Mouse (Mus musculus): ENCODE measurements around the gene Sh3rf1. TPM values are rescaled to one million over a fixed set of nuclear protein-coding genes. Genes with fewer than 3 reads are reported as not detected.
A peak's percentile ranks its signal among the peaks of the same experiment; 100 is the strongest.

Gene Sh3rf1
- polyA plus RNA-seq, 1 experiment from 2014 or later = 11.4 TPM

GRCm38 (mm10) chr8:61374059-61374755 lies 150.5 kb downstream of the Sh3rf1 start:
- WGBS = 87% methylated on average over 16 of the region's 16 CpGs
- Histone ChIP-seq H3K36me3 (peaks cover 21% of the 10 kb centered on the region; the same call in 1 of the 2 replicates), H3K27me3 (no peaks in the 10 kb centered on the region), H3K4me3 (no peak overlapping the region), H3K9ac (no peak overlapping the region), H3K27ac (no peak overlapping the region), H3K4me1 (no peaks in the 10 kb centered on the region), H3K9me3 (no peaks in the 10 kb centered on the region), H3K4me2 (no peak overlapping the region)
- no peak for ATAC-seq (ENCODE audit: insufficient number of reproducible peaks, low FRiP score, low TSS enrichment, low read depth)

- Histone ChIP-seq H3K9me3 (no peaks in the 10 kb centered on the region), H3K4me1 (no peaks in the 10 kb centered on the region), H3K4me3 (no peak overlapping the region), H3K27ac (no peak overlapping the region), H3K27me3 (no peaks in the 10 kb centered on the region), H3K36me3 (peaks cover 21% of the 10 kb centered on the region; the same call in 1 of the 2 replicates), H3K4me2 (no peak overlapping the region), H3K9ac (no peak overlapping the region)
- ATAC-seq (ENCODE audit: insufficient number of reproducible peaks, low FRiP score, low TSS enrichment, low read depth) = no peak
- WGBS = 59% methylated on average over 7 of the region's 7 CpGs
Observed at GRCm38 (mm10) chr8:61375205-61375604, 151.5 kb downstream of the Sh3rf1 start.

- Histone ChIP-seq H3K4me3 (no peak overlapping the region), H3K27me3 (no peaks in the 10 kb centered on the region), H3K27ac (no peak overlapping the region), H3K36me3 (peaks cover 15% of the 10 kb centered on the region; the same call in 1 of the 2 replicates), H3K9me3 (no peaks in the 10 kb centered on the region), H3K4me2 (no peak overlapping the region), H3K9ac (no peak overlapping the region), H3K4me1 (no peaks in the 10 kb centered on the region)
- WGBS = 72% methylated on average over 11 of the region's 11 CpGs
- ATAC-seq (ENCODE audit: insufficient number of reproducible peaks, low FRiP score, low TSS enrichment, low read depth) = no peak
Observed at GRCm38 (mm10) chr8:61378847-61379698, 155.4 kb downstream of the Sh3rf1 start.

DNA sequence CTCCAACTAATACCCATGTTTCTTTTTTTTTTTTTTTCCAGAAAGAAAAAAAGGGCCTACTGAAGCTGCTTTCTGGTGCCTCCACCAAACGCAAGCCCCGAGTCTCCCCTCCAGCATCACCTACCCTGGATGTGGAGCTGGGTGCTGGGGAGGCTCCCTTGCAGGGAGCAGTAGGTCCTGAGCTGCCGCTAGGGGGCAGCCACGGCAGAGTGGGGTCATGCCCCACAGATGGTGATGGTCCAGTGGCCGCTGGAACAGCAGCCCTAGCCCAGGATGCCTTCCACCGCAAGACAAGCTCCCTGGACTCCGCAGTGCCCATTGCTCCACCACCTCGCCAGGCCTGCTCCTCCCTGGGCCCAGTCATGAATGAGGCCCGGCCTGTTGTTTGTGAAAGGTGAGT lies 160.9 kb downstream of the Sh3rf1 start:
- H3K27ac ChIP-seq = no peak overlapping the region

GRCm38 (mm10) chr8:61385502-61386191 lies 162.0 kb downstream of the Sh3rf1 start:
- Histone ChIP-seq H3K27ac (0 out of 2 replicates have a peak overlapping the region, but pooled peaks have one; percentile 17), H3K4me3 (no peak overlapping the region)
- 77% methylated on average over 11 of the region's 11 CpGs for WGBS

More for the DNA sequence above, 160.9 kb downstream of the Sh3rf1 start:
- H3K4me2 ChIP-seq = no peak overlapping the region
- peaks cover 22% of the 10 kb centered on the region; the same call in 1 of the 2 replicates for H3K36me3 ChIP-seq
- H3K4me1 ChIP-seq = peaks cover 20% of the 10 kb centered on the region
- H3K9me3 ChIP-seq = no peaks in the 10 kb centered on the region
- no peak overlapping the region for H3K4me3 ChIP-seq
- ATAC-seq (ENCODE audit: insufficient number of reproducible peaks, low FRiP score, low TSS enrichment, low read depth) = no peak
- no peaks in the 10 kb centered on the region for H3K27me3 ChIP-seq
- H3K9ac ChIP-seq = no peak overlapping the region
- WGBS = 81% methylated on average over 9 of the region's 9 CpGs

DNA sequence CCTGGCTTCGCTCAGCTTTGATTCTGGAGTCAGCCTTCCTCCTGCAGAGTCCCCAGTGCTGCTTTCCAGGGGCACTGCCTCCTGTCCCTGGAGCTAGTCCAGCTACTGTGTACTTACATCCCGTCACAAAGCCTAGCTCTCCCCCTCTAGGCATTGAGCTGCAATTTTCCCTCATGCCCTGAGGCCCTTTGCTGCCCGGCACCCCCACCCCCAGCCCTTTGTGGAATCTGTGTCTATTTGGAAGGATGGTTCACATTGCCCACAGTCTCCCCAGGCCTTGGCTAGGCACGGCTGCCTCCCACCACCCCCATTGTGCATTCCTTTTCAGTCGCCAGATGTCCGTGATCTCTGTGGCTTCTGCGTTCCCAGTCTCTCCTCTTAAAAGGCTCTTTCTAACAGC lies 163.0 kb downstream of the Sh3rf1 start:
- 22% methylated on average over 7 of the region's 7 CpGs for WGBS
- H3K36me3 ChIP-seq = peaks cover 19% of the 10 kb centered on the region; the same call in 1 of the 2 replicates
- peak overlapping the region; percentile 34 for H3K27ac ChIP-seq
- H3K4me2 ChIP-seq = no peak overlapping the region
- peaks cover 34% of the 10 kb centered on the region for H3K4me1 ChIP-seq
- H3K9me3 ChIP-seq = no peaks in the 10 kb centered on the region
- H3K27me3 ChIP-seq = no peaks in the 10 kb centered on the region
- no peak overlapping the region for H3K9ac ChIP-seq
- H3K4me3 ChIP-seq = no peak overlapping the region
- 0 out of 2 replicates have a peak, but pooled peaks have one; percentile 5 for ATAC-seq (ENCODE audit: insufficient number of reproducible peaks, low FRiP score, low TSS enrichment, low read depth)

More at GRCm38 (mm10) chr8:61385502-61386191, 162.0 kb downstream of the Sh3rf1 start:
- ATAC-seq (ENCODE audit: insufficient number of reproducible peaks, low FRiP score, low TSS enrichment, low read depth) = no peak
- Histone ChIP-seq H3K4me1 (peaks cover 25% of the 10 kb centered on the region), H3K27me3 (no peaks in the 10 kb centered on the region), H3K9me3 (no peaks in the 10 kb centered on the region), H3K36me3 (peaks cover 22% of the 10 kb centered on the region; the same call in 1 of the 2 replicates), H3K4me2 (no peak overlapping the region), H3K9ac (no peak overlapping the region)

GRCm38 (mm10) chr8:61387501-61387963 lies 163.9 kb downstream of the Sh3rf1 start:
- peak overlapping the region; percentile 33; the same call in 1 of the 2 replicates for H3K27ac ChIP-seq
- peaks cover 38% of the 10 kb centered on the region for H3K4me1 ChIP-seq
- H3K36me3 ChIP-seq = peaks cover 16% of the 10 kb centered on the region; the same call in 1 of the 2 replicates
- no peak overlapping the region for H3K4me2 ChIP-seq
- no peak overlapping the region for H3K4me3 ChIP-seq
- no peak overlapping the region for H3K9ac ChIP-seq
- no peaks in the 10 kb centered on the region for H3K27me3 ChIP-seq
- 46% methylated on average over 6 of the region's 6 CpGs for WGBS
- no peak for ATAC-seq (ENCODE audit: insufficient number of reproducible peaks, low FRiP score, low TSS enrichment, low read depth)
- no peaks in the 10 kb centered on the region for H3K9me3 ChIP-seq

- H3K9me3 ChIP-seq = no peaks in the 10 kb centered on the region
- WGBS = 69% methylated on average over 9 of the region's 9 CpGs
- peaks cover 38% of the 10 kb centered on the region for H3K4me1 ChIP-seq
- H3K4me3 ChIP-seq = no peak overlapping the region
- no peak overlapping the region for H3K27ac ChIP-seq
- no peak overlapping the region for H3K9ac ChIP-seq
- H3K4me2 ChIP-seq = no peak overlapping the region
- ATAC-seq (ENCODE audit: insufficient number of reproducible peaks, low FRiP score, low TSS enrichment, low read depth) = no peak
- peaks cover 16% of the 10 kb centered on the region; the same call in 1 of the 2 replicates for H3K36me3 ChIP-seq
- no peaks in the 10 kb centered on the region for H3K27me3 ChIP-seq
Observed at GRCm38 (mm10) chr8:61388341-61388740, 164.7 kb downstream of the Sh3rf1 start.

- WGBS = 51% methylated on average over 18 of the region's 18 CpGs
- H3K27ac ChIP-seq = peak overlapping the region; percentile 70
Observed at GRCm38 (mm10) chr8:61390307-61391057, 166.8 kb downstream of the Sh3rf1 start.

DNA sequence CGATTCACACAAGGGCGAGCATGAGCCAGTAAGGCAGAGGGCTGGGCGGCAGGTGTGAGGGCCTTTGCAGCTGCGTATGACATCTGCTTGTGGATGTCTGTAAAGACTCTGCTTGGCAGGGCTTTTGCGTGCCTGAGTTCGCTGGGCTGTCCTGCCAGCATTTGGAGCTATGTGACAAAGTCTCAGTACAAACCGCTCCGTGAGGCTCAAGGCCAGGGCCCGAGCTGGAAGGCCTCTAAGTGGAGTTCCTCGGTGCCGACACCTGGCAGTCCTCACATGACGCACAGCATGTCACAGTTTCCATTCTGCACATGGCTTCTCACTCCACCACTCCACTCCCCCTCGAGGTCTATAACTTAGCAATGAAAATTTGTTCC lies 167.4 kb downstream of the Sh3rf1 start:
- H3K4me1 ChIP-seq = peaks cover 34% of the 10 kb centered on the region
- peak overlapping the region; percentile 70 for H3K27ac ChIP-seq
- H3K27me3 ChIP-seq = no peaks in the 10 kb centered on the region
- H3K36me3 ChIP-seq = peaks cover 4% of the 10 kb centered on the region; the same call in 1 of the 2 replicates
- H3K4me3 ChIP-seq = no peak overlapping the region
- H3K4me2 ChIP-seq = no peak overlapping the region
- H3K9me3 ChIP-seq = no peaks in the 10 kb centered on the region
- peak; percentile 90 for ATAC-seq (ENCODE audit: insufficient number of reproducible peaks, low FRiP score, low TSS enrichment, low read depth)
- no peak overlapping the region for H3K9ac ChIP-seq
- WGBS = 48% methylated on average over 13 of the region's 13 CpGs

More at GRCm38 (mm10) chr8:61390307-61391057, 166.8 kb downstream of the Sh3rf1 start:
- no peak overlapping the region for H3K9ac ChIP-seq
- H3K36me3 ChIP-seq = peaks cover 8% of the 10 kb centered on the region; the same call in 1 of the 2 replicates
- no peaks in the 10 kb centered on the region for H3K27me3 ChIP-seq
- no peak overlapping the region for H3K4me2 ChIP-seq
- H3K9me3 ChIP-seq = no peaks in the 10 kb centered on the region
- ATAC-seq (ENCODE audit: insufficient number of reproducible peaks, low FRiP score, low TSS enrichment, low read depth) = 0 out of 2 replicates have a peak, but pooled peaks have one; percentile 1
- peaks cover 38% of the 10 kb centered on the region for H3K4me1 ChIP-seq
- H3K4me3 ChIP-seq = no peak overlapping the region

- peaks cover 4% of the 10 kb centered on the region; the same call in 1 of the 2 replicates for H3K36me3 ChIP-seq
- H3K4me3 ChIP-seq = no peak overlapping the region
- H3K27me3 ChIP-seq = no peaks in the 10 kb centered on the region
- 60% methylated on average over 2 of the region's 2 CpGs for WGBS
- H3K9ac ChIP-seq = no peak overlapping the region
- no peak overlapping the region for H3K27ac ChIP-seq
- ATAC-seq (ENCODE audit: insufficient number of reproducible peaks, low FRiP score, low TSS enrichment, low read depth) = no peak
- no peak overlapping the region for H3K4me2 ChIP-seq
- H3K4me1 ChIP-seq = peaks cover 4% of the 10 kb centered on the region; the same call in 1 of the 2 replicates
- no peaks in the 10 kb centered on the region for H3K9me3 ChIP-seq
Observed at GRCm38 (mm10) chr8:61397139-61397538, 173.5 kb downstream of the Sh3rf1 start.
